Mouse (Mus musculus): Measurements from ENCODE around the gene Olfr221.
A peak's percentile ranks its signal among the peaks of the same experiment; 100 is the strongest.
"Not testable (repeated sequence)": the region's sequence is repeated elsewhere in the genome, so short reads cannot be mapped to it uniquely, and the experiment has no call there.

The Olfr221 gene

GRCm38 (mm10) chr14:52042359-52042758 lies at the start of gene Olfr221:
TSS of gene Olfr221 (minus strand) at chr14:52042459.
- not testable (repeated sequence) for DNase-seq

- no peak for DNase-seq
Observed at GRCm38 (mm10) chr14:52083083-52083482, 40.8 kb upstream of the Olfr221 start.

- no peak for DNase-seq
Observed at GRCm38 (mm10) chr14:52071599-52072137, 29.4 kb upstream of the Olfr221 start.

- no peak for DNase-seq
Observed at GRCm38 (mm10) chr14:52066135-52066534, 23.9 kb upstream of the Olfr221 start.

- peak; percentile 54 to 56 for DNase-seq
Observed at GRCm38 (mm10) chr14:52061798-52062197, 19.5 kb upstream of the Olfr221 start.

- peak; percentile 94 to 96 for DNase-seq
Observed at GRCm38 (mm10) chr14:52060800-52061199, 18.5 kb upstream of the Olfr221 start.

- peak; percentile 60 to 71 for DNase-seq
Observed at GRCm38 (mm10) chr14:52059982-52060381, 17.7 kb upstream of the Olfr221 start.

GRCm38 (mm10) chr14:52052720-52053119 lies 10.5 kb upstream of the Olfr221 start:
- not testable (repeated sequence) for DNase-seq

GRCm38 (mm10) chr14:52045966-52046565 lies 3.8 kb upstream of the Olfr221 start:
- DNase-seq, result no peak

GRCm38 (mm10) chr14:52044901-52045678 lies 2.8 kb upstream of the Olfr221 start:
- peak; percentile 67 to 75 for DNase-seq

GRCm38 (mm10) chr14:52043446-52043845 lies 1.2 kb upstream of the Olfr221 start:
- DNase-seq, result no peak

GRCm38 (mm10) chr14:52039332-52039731 lies 2.9 kb downstream of the Olfr221 start:
- no peak for DNase-seq

GRCm38 (mm10) chr14:52035926-52036325 lies 6.3 kb downstream of the Olfr221 start:
- no peak for DNase-seq

GRCm38 (mm10) chr14:52026342-52026741 lies 15.9 kb downstream of the Olfr221 start:
- DNase-seq, result no peak

- DNase-seq, result no peak
Observed at GRCm38 (mm10) chr14:52024133-52024532, 18.1 kb downstream of the Olfr221 start.

- DNase-seq, result peak; percentile 89 to 90
Observed at GRCm38 (mm10) chr14:52022709-52023459, 19.4 kb downstream of the Olfr221 start.

- peak in 1 of 2 experiments; percentile 9 for DNase-seq
Observed at GRCm38 (mm10) chr14:52022244-52022708, 20.0 kb downstream of the Olfr221 start.

GRCm38 (mm10) chr14:52021568-52022212 lies 20.6 kb downstream of the Olfr221 start:
- DNase-seq, result peak in 1 of 2 experiments; percentile 18

- no peak for DNase-seq
Observed at GRCm38 (mm10) chr14:52021138-52021529, 21.1 kb downstream of the Olfr221 start.

- DNase-seq, result peak; percentile 64 to 72
Observed at GRCm38 (mm10) chr14:52020486-52021137, 21.6 kb downstream of the Olfr221 start, which contains the start of gene Zfp219. TSS of gene Zfp219 (minus strand) at chr14:52020733.

GRCm38 (mm10) chr14:52019590-52020340 lies 22.5 kb downstream of the Olfr221 start:
- peak; percentile 98 to 99 for DNase-seq

Measured in cerebellum, adult 18-20 months (tissue).